14 mouse cellular contexts compared by ENCODE assay signal in genomic region chr10:79972831-79973230, GRCm38 (mm10). TPM values are rescaled to one million over a fixed set of nuclear protein-coding genes. Genes with fewer than 3 reads are reported as not detected.
DNase-seq lines count a peak whose midpoint lies in the region; TF ChIP-seq lines count a peak whose summit lies in the region.
"Had no signal": no experiment of that assay in that cellular context is flagged by ENCODE, and none has a peak within 500 bp of the region (broad histone marks: within the 10 kb centered on the region; RNA-seq: fewer than 3 reads in every experiment).

No protein-coding gene starts in this region.

- no peak for TF ChIP-seq CTCF in E14TG2a.4 (conservative IDR thresholded peaks at IDR 0.05; ENCODE audit: low read length)

- peak; percentile 28 to 49 for DNase-seq in cerebellum, postnatal 25 days
- DNase-seq in cerebellum, adult 9-10 months: no peak
- DNase-seq in kidney, postnatal 10 days: peak; percentile 76
- DNase-seq in kidney, adult 11 months: no peak
- DNase-seq in heart, postnatal 14 days: peak; percentile 46 to 59
- DNase-seq in layer of hippocampus, adult 18-20 months (ENCODE audit: low spot score in 2 of 2): no peak
- DNase-seq in urinary bladder, postnatal 14 days (ENCODE audit: low spot score): no peak
- DNase-seq: cerebellum, postnatal 14 days; layer of hippocampus, postnatal 36 days; thymus, postnatal 36 days had no signal

- H3K36me3 ChIP-seq in E14TG2a.4 (ENCODE audit: insufficient read depth, low read length): peaks cover 26% of the 10 kb centered on the region

- peaks cover 77% of the 10 kb centered on the region for H3K27me3 ChIP-seq in E14TG2a.4 (ENCODE audit: insufficient read depth, low read length)
- H3K27me3 ChIP-seq: embryonic facial prominence, embryonic 15.5 days had no signal

- H3K4me1 ChIP-seq in E14TG2a.4 (replicated peaks; ENCODE audit: low read depth, low read length): peaks cover 78% of the 10 kb centered on the region

- H3K9me3 ChIP-seq in E14TG2a.4 (ENCODE audit: low read length): no peaks in the 10 kb centered on the region
- H3K9me3 ChIP-seq: forebrain, embryonic 13.5 days; intestine, embryonic 15.5 days had no signal

- intact Hi-C loops in heart, postnatal 14 days (cut with DNase I): no loop called here

- H3K4me3 ChIP-seq in E14TG2a.4 (replicated peaks; ENCODE audit: low read length): peak overlapping the region; percentile 39; the same call in 1 of the 2 replicates
- H3K4me3 ChIP-seq: embryonic facial prominence, embryonic 15.5 days; forebrain, embryonic 13.5 days; intestine, embryonic 15.5 days had no signal

RNA-seq across cellular contexts. Expression of gene Grin3b, which starts 2.3 kb away (rescaled TPM):
- under 1 TPM; 0.10 to 0.19 TPM for total RNA-seq in heart, postnatal 14 days (2021)
- total RNA-seq in layer of hippocampus, adult 18-20 months (2021): under 1 TPM in 1 of 2 experiments, not detected in 1; 0.15 TPM

RNA-seq across cellular contexts. Expression of gene Tmem259, which starts 11.3 kb away (rescaled TPM):
- total RNA-seq in heart, postnatal 14 days (2021): 100 to 1,000 TPM; 124 to 125 TPM
- total RNA-seq in layer of hippocampus, adult 18-20 months (2021): 100 to 1,000 TPM; 118 to 123 TPM

RNA-seq across cellular contexts. Expression of gene Wdr18, which starts 12.9 kb away (rescaled TPM):
- total RNA-seq in heart, postnatal 14 days (2021): 10 to 100 TPM; 21.7 to 24.0 TPM
- total RNA-seq in layer of hippocampus, adult 18-20 months (2021): 10 to 100 TPM; 40.3 to 42.1 TPM

RNA-seq across cellular contexts. Expression of gene Cnn2, which starts 15.6 kb away (rescaled TPM):
- total RNA-seq in heart, postnatal 14 days (2021): 10 to 100 TPM; 36.2 to 45.9 TPM
- total RNA-seq in layer of hippocampus, adult 18-20 months (2021): 1 to 10 TPM; 3.6 to 5.2 TPM

RNA-seq across cellular contexts. Expression of gene Abca7, which starts 23.5 kb away (rescaled TPM):
- 1 to 10 TPM; 7.0 to 8.5 TPM for total RNA-seq in heart, postnatal 14 days (2021)
- 10 to 100 TPM; 10.2 to 12.0 TPM for total RNA-seq in layer of hippocampus, adult 18-20 months (2021)

Comparison
In these comparisons a context has a peak if more than half of its experiments do, and no peak if none do; other contexts are left out.
1. DNase-seq: peak in cerebellum, postnatal 25 days (2 of 2), kidney, postnatal 10 days (single experiment) and heart, postnatal 14 days (2 of 2); none in cerebellum, adult 9-10 months (single experiment), kidney, adult 11 months (single experiment), layer of hippocampus, adult 18-20 months (0 of 2) and urinary bladder, postnatal 14 days (single experiment).